Mouse (Mus musculus): ENCODE results near the gene Lrrc66. TPM values are rescaled to one million over a fixed set of nuclear protein-coding genes. Genes with fewer than 3 reads are reported as not detected.

The Lrrc66 gene
- total and polyA plus RNA-seq, 3 experiments, result 0.04 TPM; not detected in 2

GRCm38 (mm10) chr5:73675604-73676003, 43.3 kb upstream of the Lrrc66 start:
- in situ Hi-C loops (cut with MboI; ENCODE audit: low pct_ligation_motif_present, low pct_unique_long_range_greater_than_20kb, low sequenced_read_pairs) (no loop called here), dilution Hi-C loops (cut with MboI; ENCODE audit: extremely low pct_ligation_motif_present, extremely low pct_unique_long_range_greater_than_20kb, low sequenced_read_pairs) (no loop called here)
- no peak for DNase-seq (ENCODE audit: extremely low read depth)
- H3K36me3 ChIP-seq (replicated peaks in 1 of 2; ENCODE audit: control insufficient read depth in 1 of 2, insufficient read depth in 1 of 2, low read length in 1 of 2), result no peaks in the 10 kb centered on the region
- H3K9me3 ChIP-seq (replicated peaks; ENCODE audit: low read length), result no peaks in the 10 kb centered on the region
- H3K27ac ChIP-seq (ENCODE audit: insufficient read depth, low read depth), result no peak overlapping the region
- TF ChIP-seq CHD1 (IDR thresholded peaks at IDR 0.05; ENCODE audit: low read depth, low read length), result no peak
- H3K4me3 ChIP-seq (replicated peaks in 1 of 3; ENCODE audit: low read depth in 2 of 3, low read length in 2 of 3, poor library complexity in 1 of 3), result no peak overlapping the region
- H3K4me2 ChIP-seq (ENCODE audit: insufficient read depth, low read depth, poor library complexity, severe bottlenecking), result no peak overlapping the region
- no peak overlapping the region for H3K9ac ChIP-seq (ENCODE audit: insufficient read depth, low read depth)
- H3K79me2 ChIP-seq (replicated peaks; ENCODE audit: control insufficient read depth, extremely low read depth, insufficient read depth, poor library complexity, severe bottlenecking), result no peaks in the 10 kb centered on the region
- H3K4me1 ChIP-seq (ENCODE audit: control insufficient read depth in 1 of 2, insufficient read depth in 2 of 2), result no peaks in the 10 kb centered on the region
- H3K27me3 ChIP-seq (replicated peaks), result no peaks in the 10 kb centered on the region

GRCm38 (mm10) chr5:73669386-73669785, 37.1 kb upstream of the Lrrc66 start:
- H3K4me3 ChIP-seq (replicated peaks in 1 of 3; ENCODE audit: low read depth in 2 of 3, low read length in 2 of 3, poor library complexity in 1 of 3), result no peak overlapping the region
- peaks cover 9 to 34% of the 10 kb centered on the region in 2 experiments for H3K4me1 ChIP-seq (ENCODE audit: control insufficient read depth in 1 of 2, insufficient read depth in 2 of 2)
- H3K27me3 ChIP-seq (replicated peaks), result no peaks in the 10 kb centered on the region
- dilution Hi-C loops (cut with MboI; ENCODE audit: extremely low pct_ligation_motif_present, extremely low pct_unique_long_range_greater_than_20kb, low sequenced_read_pairs) (no loop called here), in situ Hi-C loops (cut with MboI; ENCODE audit: low pct_ligation_motif_present, low pct_unique_long_range_greater_than_20kb, low sequenced_read_pairs) (no loop called here)
- no peaks in the 10 kb centered on the region for H3K9me3 ChIP-seq (replicated peaks; ENCODE audit: low read length)
- no peak overlapping the region for H3K4me2 ChIP-seq (ENCODE audit: insufficient read depth, low read depth, poor library complexity, severe bottlenecking)
- H3K36me3 ChIP-seq (replicated peaks in 1 of 2; ENCODE audit: control insufficient read depth in 1 of 2, insufficient read depth in 1 of 2, low read length in 1 of 2), result no peaks in the 10 kb centered on the region
- no peaks in the 10 kb centered on the region for H3K79me2 ChIP-seq (replicated peaks; ENCODE audit: control insufficient read depth, extremely low read depth, insufficient read depth, poor library complexity, severe bottlenecking)
- no peak for TF ChIP-seq CHD2 (IDR thresholded peaks at IDR 0.05; ENCODE audit: low read length)
- TF ChIP-seq KAT2A (IDR thresholded peaks at IDR 0.05; ENCODE audit: insufficient replicate concordance, low read length), result no peak
- no peak for TF ChIP-seq CHD1 (IDR thresholded peaks at IDR 0.05; ENCODE audit: low read depth, low read length)
- TF ChIP-seq ZMIZ1 (IDR thresholded peaks at IDR 0.05; ENCODE audit: low read depth, low read length), result no peak
- TF ChIP-seq RCOR1 (conservative IDR thresholded peaks at IDR 0.05; ENCODE audit: low read depth, low read length), result no peak
- TF ChIP-seq ZNF384 (IDR thresholded peaks at IDR 0.05; ENCODE audit: low read depth, low read length), result no peak
- no peak for TF ChIP-seq JUN (IDR thresholded peaks at IDR 0.05; ENCODE audit: insufficient read depth, low read depth, low read length)
- no peak for TF ChIP-seq MYC (IDR thresholded peaks at IDR 0.05; ENCODE audit: low read depth, low read length)
- TF ChIP-seq GABPA (IDR thresholded peaks at IDR 0.05; ENCODE audit: insufficient replicate concordance, low read depth, low read length), result no peak
- no peak for DNase-seq (ENCODE audit: extremely low read depth)
- H3K27ac ChIP-seq (ENCODE audit: insufficient read depth, low read depth), result no peak overlapping the region
- no peak overlapping the region for H3K9ac ChIP-seq (ENCODE audit: insufficient read depth, low read depth)

- no peaks in the 10 kb centered on the region for H3K27me3 ChIP-seq (replicated peaks)
- no peak overlapping the region for H3K4me2 ChIP-seq (ENCODE audit: insufficient read depth, low read depth, poor library complexity, severe bottlenecking)
- dilution Hi-C loops (cut with MboI; ENCODE audit: extremely low pct_ligation_motif_present, extremely low pct_unique_long_range_greater_than_20kb, low sequenced_read_pairs) (no loop called here), in situ Hi-C loops (cut with MboI; ENCODE audit: low pct_ligation_motif_present, low pct_unique_long_range_greater_than_20kb, low sequenced_read_pairs) (no loop called here)
- no peak overlapping the region for H3K4me3 ChIP-seq (replicated peaks in 1 of 3; ENCODE audit: low read depth in 2 of 3, low read length in 2 of 3, poor library complexity in 1 of 3)
- H3K27ac ChIP-seq (ENCODE audit: insufficient read depth, low read depth), result no peak overlapping the region
- no peaks in the 10 kb centered on the region for H3K79me2 ChIP-seq (replicated peaks; ENCODE audit: control insufficient read depth, extremely low read depth, insufficient read depth, poor library complexity, severe bottlenecking)
- DNase-seq (ENCODE audit: extremely low read depth), result no peak
- TF ChIP-seq POLR2A (IDR thresholded peaks at IDR 0.05; ENCODE audit: low read depth, low read length) (no peak), CHD1 (IDR thresholded peaks at IDR 0.05; ENCODE audit: low read depth, low read length) (no peak), POLR2AphosphoS2 (IDR thresholded peaks at IDR 0.05; ENCODE audit: low read depth, low read length) (no peak), JUN (IDR thresholded peaks at IDR 0.05; ENCODE audit: insufficient read depth, low read depth, low read length) (no peak), ZNF384 (IDR thresholded peaks at IDR 0.05; ENCODE audit: low read depth, low read length) (no peak), ELF1 (IDR thresholded peaks at IDR 0.05; ENCODE audit: low read depth, low read length) (no peak), MEF2A (IDR thresholded peaks at IDR 0.05; ENCODE audit: borderline replicate concordance, low read depth, low read length) (no peak), USF2 (conservative IDR thresholded peaks at IDR 0.05; ENCODE audit: low read depth, low read length) (no peak), USF1 (IDR thresholded peaks at IDR 0.05; ENCODE audit: low read depth, low read length) (no peak)
- H3K4me1 ChIP-seq (ENCODE audit: control insufficient read depth in 1 of 2, insufficient read depth in 2 of 2), result peaks cover 12 to 50% of the 10 kb centered on the region in 2 experiments
- H3K36me3 ChIP-seq (replicated peaks in 1 of 2; ENCODE audit: control insufficient read depth in 1 of 2, insufficient read depth in 1 of 2, low read length in 1 of 2), result no peaks in the 10 kb centered on the region
- H3K9me3 ChIP-seq (replicated peaks; ENCODE audit: low read length), result no peaks in the 10 kb centered on the region
- H3K9ac ChIP-seq (ENCODE audit: insufficient read depth, low read depth), result no peak overlapping the region
Observed at GRCm38 (mm10) chr5:73667877-73668276, 35.6 kb upstream of the Lrrc66 start.

All from CH12.LX (cell line).